8 mouse cellular contexts compared by ENCODE assay signal in genomic region chr8:116927880-116928279, GRCm38 (mm10). TPM values are rescaled to one million over a fixed set of nuclear protein-coding genes. Genes with fewer than 3 reads are reported as not detected.
DNase-seq lines count a peak whose midpoint lies in the region; ATAC-seq and TF ChIP-seq lines count a peak whose summit lies in the region.
"Had no signal": no experiment of that assay in that cellular context is flagged by ENCODE, and none has a peak within 500 bp of the region (broad histone marks: within the 10 kb centered on the region; RNA-seq: fewer than 3 reads in every experiment).

No protein-coding gene starts in this region.

- no peak overlapping the region for H3K9ac ChIP-seq in forebrain, embryonic 16.5 days (replicated peaks; ENCODE audit: low read depth, low read length)
- H3K9ac ChIP-seq: neural tube, embryonic 13.5 days had no signal

- peak; percentile 57 for TF ChIP-seq CTCF in lung, adult 2 months (IDR thresholded peaks at IDR 0.05; ENCODE audit: insufficient read depth, low read length)

- TF ChIP-seq POLR2A in lung, adult 2 months (IDR thresholded peaks at IDR 0.05; ENCODE audit: borderline replicate concordance, extremely low read depth, low read depth, low read length): no peak

- ATAC-seq in forebrain, embryonic 16.5 days: no peak

- DNase-seq in lung, adult 2 months: peak; percentile 35
- DNase-seq in lung, postnatal 25 days (ENCODE audit: low spot score): no peak
- DNase-seq in ZHBTc4 (ENCODE audit: low read depth, low spot score): peak; percentile 81
- DNase-seq in forelimb bud, embryonic 11.5 days (ENCODE audit: low read depth, low spot score): peak; percentile 27
- peak; percentile 58 for DNase-seq in lung, postnatal 36 days
- DNase-seq in thymus, postnatal 14 days: peak; percentile 79

- H3K9me3 ChIP-seq in forebrain, embryonic 16.5 days (ENCODE audit: control insufficient read depth, low read length): no peaks in the 10 kb centered on the region
- H3K9me3 ChIP-seq: neural tube, embryonic 13.5 days had no signal

- no peak overlapping the region for H3K4me2 ChIP-seq in forebrain, embryonic 16.5 days (ENCODE audit: low read length)
- H3K4me2 ChIP-seq: neural tube, embryonic 13.5 days had no signal

- 79% methylated on average over 9 of the region's 9 CpGs for WGBS in lung, adult 2 months
- WGBS in forebrain, embryonic 16.5 days: 81% methylated on average over 9 of the region's 9 CpGs

- H3K4me3 ChIP-seq in lung, adult 2 months (replicated peaks; ENCODE audit: extremely low read depth, low read depth, low read length): no peak overlapping the region
- H3K4me3 ChIP-seq in forebrain, embryonic 16.5 days (replicated peaks; ENCODE audit: low read length): no peak overlapping the region
- H3K4me3 ChIP-seq: neural tube, embryonic 13.5 days had no signal

- H3K4me1 ChIP-seq in lung, adult 2 months (ENCODE audit: control insufficient read depth, insufficient read depth, low read length): no peaks in the 10 kb centered on the region
- H3K4me1 ChIP-seq in forebrain, embryonic 16.5 days (replicated peaks; ENCODE audit: control insufficient read depth, insufficient read depth, low read length): no peaks in the 10 kb centered on the region
- H3K4me1 ChIP-seq: neural tube, embryonic 13.5 days had no signal

- H3K27ac ChIP-seq in forebrain, embryonic 16.5 days (ENCODE audit: low read length): no peak overlapping the region
- H3K27ac ChIP-seq: neural tube, embryonic 13.5 days had no signal

- H3K36me3 ChIP-seq in forebrain, embryonic 16.5 days (ENCODE audit: control insufficient read depth, insufficient read depth): no peaks in the 10 kb centered on the region

- H3K27me3 ChIP-seq in forebrain, embryonic 16.5 days (replicated peaks; ENCODE audit: control insufficient read depth, insufficient read depth, low read length): no peaks in the 10 kb centered on the region
- H3K27me3 ChIP-seq: neural tube, embryonic 13.5 days had no signal

RNA-seq across cellular contexts. Expression of gene Cenpn, which starts 6.3 kb away (rescaled TPM):
- 0.74 and 1.2 TPM in 2 replicates for polyA plus RNA-seq in lung, adult 2 months (2012; rRNA removed)
- polyA plus RNA-seq in forebrain, embryonic 16.5 days (2015; fragmentation: Nextera tagmentation; extraction: Ambion mirVana): 13.5 and 15.2 TPM in 2 replicates

RNA-seq across cellular contexts. Expression of gene Cmc2, which starts 6.6 kb away (rescaled TPM):
- polyA plus RNA-seq in lung, adult 2 months (2012; rRNA removed): 4.8 and 8.1 TPM in 2 replicates
- 28.6 and 30.8 TPM in 2 replicates for polyA plus RNA-seq in forebrain, embryonic 16.5 days (2015; fragmentation: Nextera tagmentation; extraction: Ambion mirVana)

RNA-seq across cellular contexts. Expression of gene Atmin, which starts 15.3 kb away (rescaled TPM):
- 13.9 and 15.9 TPM in 2 replicates for polyA plus RNA-seq in lung, adult 2 months (2012; rRNA removed)
- polyA plus RNA-seq in forebrain, embryonic 16.5 days (2015; fragmentation: Nextera tagmentation; extraction: Ambion mirVana): 17.6 and 19.1 TPM in 2 replicates

RNA-seq across cellular contexts. Expression of gene 1700030J22Rik, which starts 50.9 kb away (rescaled TPM):
- 1.2 and 1.5 TPM in 2 replicates for polyA plus RNA-seq in lung, adult 2 months (2012; rRNA removed)
- polyA plus RNA-seq in forebrain, embryonic 16.5 days (2015; fragmentation: Nextera tagmentation; extraction: Ambion mirVana): 6.1 and 6.8 TPM in 2 replicates
